Mouse (Mus musculus): ENCODE measurements around the gene Vmn2r27.

DNA sequence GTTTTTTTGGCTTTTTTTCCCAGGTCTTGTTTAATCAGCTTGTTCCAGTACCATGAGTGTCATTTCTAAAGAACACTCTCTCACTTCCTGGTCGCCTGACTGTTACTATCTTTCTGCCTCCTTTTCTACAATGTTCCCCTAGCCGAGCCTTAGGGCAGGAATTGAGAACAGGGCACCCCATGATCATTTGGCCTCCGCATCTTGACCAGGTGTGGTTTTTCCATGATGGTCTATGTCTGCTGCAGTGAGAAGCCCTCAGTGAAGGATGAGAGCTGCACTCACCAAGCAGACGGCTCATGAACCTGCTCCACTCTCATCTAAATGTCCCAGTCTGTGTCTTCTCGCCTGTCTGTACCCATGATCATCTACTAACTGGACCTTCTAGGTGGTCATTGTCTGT, 46.6 kb upstream of the Vmn2r27 start:
- TF ChIP-seq GATA1 (IDR thresholded peaks at IDR 0.05; ENCODE audit: borderline replicate concordance, low read length) (no peak), FLI1 (IDR thresholded peaks at IDR 0.05; ENCODE audit: low read length) (no peak)

Measured in megakaryocyte, embryonic 14.5 days (primary cell).